Mouse (Mus musculus): ENCODE measurements around the gene Hgd. TPM values are rescaled to one million over a fixed set of nuclear protein-coding genes. Genes with fewer than 3 reads are reported as not detected.

Hgd gene
- polyA plus RNA-seq, 1 experiment from 2014 or later = 0.47 TPM

GRCm38 (mm10) chr16:37612013-37612412 is 32.1 kb downstream of the Hgd start:
- Histone ChIP-seq H3K4me1 (no peaks in the 10 kb centered on the region), H3K36me3 (no peaks in the 10 kb centered on the region), H3K9ac (no peak overlapping the region), H3K27me3 (no peaks in the 10 kb centered on the region), H3K4me2 (no peak overlapping the region), H3K9me3 (no peaks in the 10 kb centered on the region), H3K4me3 (no peak overlapping the region), H3K27ac (no peak overlapping the region)
- WGBS = 81% methylated on average over 5 of the region's 5 CpGs
- no peak for ATAC-seq (ENCODE audit: borderline replicate concordance, extremely low read depth, low FRiP score, low TSS enrichment)

DNA sequence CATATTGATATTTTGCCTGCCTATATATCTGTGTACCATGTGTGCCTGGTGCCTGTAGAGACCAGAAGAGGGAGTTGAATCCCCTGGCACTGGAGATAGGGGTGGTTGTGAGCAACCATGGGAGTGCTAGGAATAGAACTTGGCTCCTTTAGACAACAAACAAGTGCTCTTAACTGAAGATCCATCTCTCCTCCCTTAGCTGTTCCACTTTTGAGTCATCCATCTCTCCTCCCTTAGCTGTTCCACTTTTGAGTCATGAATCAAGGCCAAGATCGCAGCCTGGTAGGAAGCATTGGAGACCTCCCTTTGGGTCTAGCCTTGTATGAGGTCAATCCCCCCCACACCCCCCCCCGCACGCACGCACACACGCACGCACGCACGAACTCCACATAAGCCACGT is 34.6 kb downstream of the Hgd start:
- Histone ChIP-seq H3K4me3 (no peak overlapping the region), H3K36me3 (no peaks in the 10 kb centered on the region), H3K9ac (no peak overlapping the region), H3K4me1 (no peaks in the 10 kb centered on the region), H3K9me3 (no peaks in the 10 kb centered on the region), H3K4me2 (no peak overlapping the region), H3K27ac (no peak overlapping the region), H3K27me3 (no peaks in the 10 kb centered on the region)
- ATAC-seq (ENCODE audit: borderline replicate concordance, extremely low read depth, low FRiP score, low TSS enrichment) = no peak
- WGBS = 91% methylated on average over 9 of the region's 9 CpGs

GRCm38 (mm10) chr16:37615429-37615828 is 35.5 kb downstream of the Hgd start:
- 50% methylated on average over 8 of the region's 8 CpGs for WGBS
- H3K4me1 ChIP-seq = no peaks in the 10 kb centered on the region
- no peak overlapping the region for H3K4me2 ChIP-seq
- no peak overlapping the region for H3K9ac ChIP-seq
- H3K27ac ChIP-seq = no peak overlapping the region
- no peaks in the 10 kb centered on the region for H3K36me3 ChIP-seq
- no peak overlapping the region for H3K4me3 ChIP-seq
- no peak for ATAC-seq (ENCODE audit: borderline replicate concordance, extremely low read depth, low FRiP score, low TSS enrichment)
- H3K9me3 ChIP-seq = no peaks in the 10 kb centered on the region
- no peaks in the 10 kb centered on the region for H3K27me3 ChIP-seq

DNA sequence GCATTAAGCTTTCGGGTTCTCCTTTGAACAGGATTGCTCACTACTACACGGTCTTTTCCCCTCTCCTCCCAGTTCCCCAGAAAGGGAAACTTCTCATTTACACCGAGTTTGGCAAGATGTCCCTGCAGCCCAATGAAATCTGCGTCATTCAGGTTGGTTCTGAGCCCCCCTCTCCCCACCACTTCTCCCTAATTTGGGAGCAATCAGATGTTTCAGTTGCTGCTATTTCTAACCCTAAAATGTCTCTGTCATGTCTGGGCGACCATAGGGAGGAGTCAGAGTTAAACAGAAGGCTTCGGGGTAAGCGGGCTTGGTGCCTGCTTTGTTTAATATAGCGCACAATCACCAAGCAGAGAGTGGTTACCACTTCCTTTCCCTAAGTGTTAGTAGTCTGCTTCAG is 36.2 kb downstream of the Hgd start:
- Histone ChIP-seq H3K4me1 (no peaks in the 10 kb centered on the region), H3K36me3 (no peaks in the 10 kb centered on the region), H3K9ac (no peak overlapping the region), H3K9me3 (no peaks in the 10 kb centered on the region), H3K4me3 (no peak overlapping the region), H3K27ac (no peak overlapping the region), H3K4me2 (no peak overlapping the region), H3K27me3 (no peaks in the 10 kb centered on the region)
- ATAC-seq (ENCODE audit: borderline replicate concordance, extremely low read depth, low FRiP score, low TSS enrichment) = no peak
- 66% methylated on average over 8 of the region's 8 CpGs for WGBS

GRCm38 (mm10) chr16:37617695-37618094 is 37.7 kb downstream of the Hgd start:
- WGBS = 31% methylated on average over 3 of the region's 3 CpGs
- H3K4me3 ChIP-seq = no peak overlapping the region

DNA sequence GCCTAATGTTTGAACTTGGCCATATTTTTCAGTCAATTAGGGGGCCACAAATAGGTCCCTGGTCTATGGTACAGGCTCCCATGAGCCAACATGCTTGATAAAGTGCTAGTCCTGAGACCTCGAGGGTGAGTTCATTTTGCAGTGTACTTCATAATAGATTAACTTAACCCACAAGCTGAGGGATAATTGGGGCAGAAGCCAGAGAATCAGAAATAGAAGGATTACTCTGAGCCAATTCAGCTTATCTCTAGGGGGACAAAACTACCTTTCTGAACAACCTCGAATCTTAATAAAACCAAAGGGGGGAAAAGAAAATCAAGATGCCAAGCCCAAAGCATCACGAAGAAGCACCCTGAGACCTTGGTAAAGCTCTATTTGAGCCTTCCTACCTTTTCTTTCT is 42.5 kb downstream of the Hgd start:
- H3K4me3 ChIP-seq = no peak overlapping the region
- no peak overlapping the region for H3K4me2 ChIP-seq
- WGBS = 72% methylated on average over 3 of the region's 3 CpGs
- no peak for ATAC-seq (ENCODE audit: borderline replicate concordance, extremely low read depth, low FRiP score, low TSS enrichment)
- no peaks in the 10 kb centered on the region for H3K27me3 ChIP-seq
- H3K27ac ChIP-seq = no peak overlapping the region
- no peak overlapping the region for H3K9ac ChIP-seq
- H3K4me1 ChIP-seq = no peaks in the 10 kb centered on the region
- H3K9me3 ChIP-seq = no peaks in the 10 kb centered on the region
- no peaks in the 10 kb centered on the region for H3K36me3 ChIP-seq

More at GRCm38 (mm10) chr16:37617695-37618094, 37.7 kb downstream of the Hgd start:
- H3K27ac ChIP-seq = no peak overlapping the region
- H3K4me2 ChIP-seq = no peak overlapping the region
- no peaks in the 10 kb centered on the region for H3K9me3 ChIP-seq
- H3K4me1 ChIP-seq = no peaks in the 10 kb centered on the region
- H3K27me3 ChIP-seq = no peaks in the 10 kb centered on the region
- no peak overlapping the region for H3K9ac ChIP-seq
- ATAC-seq (ENCODE audit: borderline replicate concordance, extremely low read depth, low FRiP score, low TSS enrichment) = no peak
- no peaks in the 10 kb centered on the region for H3K36me3 ChIP-seq

DNA sequence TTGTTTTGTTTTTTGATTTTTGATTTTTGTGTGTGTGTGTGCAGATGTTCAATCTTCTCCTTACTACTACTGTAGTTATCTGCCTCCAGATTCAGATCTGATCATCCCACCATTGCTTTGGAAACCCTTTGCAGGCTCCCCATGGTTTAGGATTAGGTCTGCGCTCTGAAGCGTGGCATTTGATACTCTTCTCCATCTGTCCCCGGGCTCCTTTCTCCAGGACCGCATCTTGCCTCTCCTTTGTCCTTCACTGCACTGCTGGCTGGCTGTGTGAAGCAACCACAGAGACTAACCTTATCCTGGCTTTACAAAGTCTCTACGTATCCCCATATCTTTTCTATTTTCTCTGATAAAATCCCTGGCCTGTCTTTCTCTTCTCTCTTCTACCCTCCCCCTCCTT is 43.0 kb downstream of the Hgd start:
- no peak overlapping the region for H3K4me2 ChIP-seq
- ATAC-seq (ENCODE audit: borderline replicate concordance, extremely low read depth, low FRiP score, low TSS enrichment) = no peak
- H3K9ac ChIP-seq = no peak overlapping the region
- no peak overlapping the region for H3K27ac ChIP-seq
- no peaks in the 10 kb centered on the region for H3K27me3 ChIP-seq
- H3K9me3 ChIP-seq = no peaks in the 10 kb centered on the region
- H3K4me1 ChIP-seq = no peaks in the 10 kb centered on the region
- 68% methylated on average over 5 of the region's 5 CpGs for WGBS
- H3K36me3 ChIP-seq = no peaks in the 10 kb centered on the region
- H3K4me3 ChIP-seq = no peak overlapping the region

- Histone ChIP-seq H3K36me3 (no peaks in the 10 kb centered on the region), H3K9ac (no peak overlapping the region), H3K9me3 (no peaks in the 10 kb centered on the region), H3K27ac (no peak overlapping the region), H3K4me2 (no peak overlapping the region), H3K4me1 (no peaks in the 10 kb centered on the region), H3K4me3 (no peak overlapping the region), H3K27me3 (no peaks in the 10 kb centered on the region)
- ATAC-seq (ENCODE audit: borderline replicate concordance, extremely low read depth, low FRiP score, low TSS enrichment) = no peak
- WGBS = 38% methylated on average over 4 of the region's 4 CpGs
Measured at GRCm38 (mm10) chr16:37626388-37626949, 46.5 kb downstream of the Hgd start.

GRCm38 (mm10) chr16:37628336-37628735 is 48.4 kb downstream of the Hgd start:
- no peak overlapping the region for H3K4me2 ChIP-seq
- 73% methylated on average over 9 of the region's 9 CpGs for whole genome bisulfite sequencing

DNA sequence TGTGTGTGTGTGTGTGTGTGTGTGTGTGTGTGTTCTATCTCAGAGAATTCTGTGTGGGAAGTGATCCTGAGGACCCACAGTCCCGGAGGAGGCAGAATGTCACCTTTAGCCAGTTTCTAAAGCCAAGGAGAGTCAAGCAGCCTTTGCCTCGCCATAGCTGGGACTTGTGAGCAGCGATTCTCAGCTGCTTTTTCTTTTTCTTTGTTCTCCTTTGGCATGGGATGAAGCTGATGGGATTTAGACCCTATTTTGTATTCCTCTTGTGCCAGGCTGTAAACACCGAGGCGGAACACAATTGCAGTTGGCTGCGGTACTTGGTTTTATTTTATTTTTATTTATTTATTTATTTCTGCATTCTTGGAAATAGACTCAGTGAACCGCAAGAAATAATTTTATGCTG is 49.1 kb downstream of the Hgd start:
- Histone ChIP-seq H3K36me3 (no peaks in the 10 kb centered on the region), H3K4me2 (no peak overlapping the region), H3K9ac (no peak overlapping the region), H3K4me1 (no peaks in the 10 kb centered on the region), H3K27ac (no peak overlapping the region), H3K4me3 (no peak overlapping the region), H3K9me3 (no peaks in the 10 kb centered on the region), H3K27me3 (no peaks in the 10 kb centered on the region)
- 83% methylated on average over 7 of the region's 7 CpGs for WGBS
- no peak for ATAC-seq (ENCODE audit: borderline replicate concordance, extremely low read depth, low FRiP score, low TSS enrichment)

More at GRCm38 (mm10) chr16:37628336-37628735, 48.4 kb downstream of the Hgd start:
- Histone ChIP-seq H3K4me3 (no peak overlapping the region), H3K9me3 (no peaks in the 10 kb centered on the region), H3K27ac (no peak overlapping the region), H3K9ac (no peak overlapping the region), H3K36me3 (no peaks in the 10 kb centered on the region), H3K27me3 (no peaks in the 10 kb centered on the region), H3K4me1 (no peaks in the 10 kb centered on the region)
- ATAC-seq (ENCODE audit: borderline replicate concordance, extremely low read depth, low FRiP score, low TSS enrichment) = no peak

- 53% methylated on average over 9 of the region's 9 CpGs for WGBS
- no peak overlapping the region for H3K4me2 ChIP-seq
Measured at GRCm38 (mm10) chr16:37634578-37634977, 54.6 kb downstream of the Hgd start.

GRCm38 (mm10) chr16:37635095-37635494 is 55.1 kb downstream of the Hgd start:
- 82% methylated on average over 1 of the region's 1 CpGs for WGBS
- Histone ChIP-seq H3K9ac (no peak overlapping the region), H3K4me1 (no peaks in the 10 kb centered on the region), H3K9me3 (no peaks in the 10 kb centered on the region), H3K36me3 (no peaks in the 10 kb centered on the region), H3K27me3 (no peaks in the 10 kb centered on the region), H3K27ac (no peak overlapping the region), H3K4me3 (no peak overlapping the region), H3K4me2 (no peak overlapping the region)
- ATAC-seq (ENCODE audit: borderline replicate concordance, extremely low read depth, low FRiP score, low TSS enrichment) = no peak

More at GRCm38 (mm10) chr16:37634578-37634977, 54.6 kb downstream of the Hgd start:
- no peaks in the 10 kb centered on the region for H3K27me3 ChIP-seq
- H3K4me1 ChIP-seq = no peaks in the 10 kb centered on the region
- H3K27ac ChIP-seq = no peak overlapping the region
- H3K9me3 ChIP-seq = no peaks in the 10 kb centered on the region
- H3K36me3 ChIP-seq = no peaks in the 10 kb centered on the region
- no peak for ATAC-seq (ENCODE audit: borderline replicate concordance, extremely low read depth, low FRiP score, low TSS enrichment)
- no peak overlapping the region for H3K9ac ChIP-seq
- H3K4me3 ChIP-seq = no peak overlapping the region

DNA sequence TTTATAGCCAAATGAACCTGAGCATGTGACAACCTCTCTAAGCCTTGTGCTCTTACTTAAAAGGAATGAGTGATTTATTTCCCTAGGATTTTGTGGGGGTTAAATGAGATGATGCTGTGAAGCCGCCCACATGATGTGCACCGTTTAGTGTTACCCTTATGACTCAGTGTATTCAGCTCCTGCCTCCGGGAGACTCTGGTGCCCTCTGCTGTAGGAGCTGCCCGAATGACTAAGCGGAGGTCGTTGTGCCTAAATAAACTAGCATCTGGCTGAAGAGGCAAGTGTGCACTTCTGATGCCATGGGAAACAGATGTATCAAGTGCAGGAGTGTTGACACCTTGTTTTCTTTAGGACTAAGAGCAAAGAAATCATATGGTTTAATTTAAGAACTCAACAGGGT is 56.2 kb downstream of the Hgd start:
- H3K4me1 ChIP-seq = no peaks in the 10 kb centered on the region
- no peak overlapping the region for H3K9ac ChIP-seq
- H3K36me3 ChIP-seq = no peaks in the 10 kb centered on the region
- H3K27me3 ChIP-seq = no peaks in the 10 kb centered on the region
- no peak overlapping the region for H3K27ac ChIP-seq
- H3K4me2 ChIP-seq = no peak overlapping the region
- H3K4me3 ChIP-seq = no peak overlapping the region
- 52% methylated on average over 6 of the region's 6 CpGs for WGBS
- ATAC-seq (ENCODE audit: borderline replicate concordance, extremely low read depth, low FRiP score, low TSS enrichment) = no peak
- no peaks in the 10 kb centered on the region for H3K9me3 ChIP-seq

Data from lung, embryonic 15.5 days (tissue).